Mouse (Mus musculus) lung, embryonic 14.5 days (tissue): ENCODE results near the gene Clstn2. TPM values are rescaled to one million over a fixed set of nuclear protein-coding genes. Genes with fewer than 3 reads are reported as not detected.

ENCODE experiments used
- ATAC-seq: fragments of 200-750 bp; cut with Nextera tagmentation; 2 replicates; pipeline ENCODE4 v1.8.0; 2017; ENCODE audit warnings: mild to moderate bottlenecking, moderate TSS enrichment, moderate library complexity; ENCODE audit not compliant: insufficient read depth
- DNase-seq: peaks from one replicate; pipeline ENCODE4 v3.0.0-alpha.2; 2015
- H3K27ac ChIP-seq: fragments of 300-500 bp; sonication (generic); 2 replicates; pipeline ENCODE4 v1.5.1; 2014; ENCODE audit warnings: low read depth, mild to moderate bottlenecking, moderate library complexity
- H3K27me3 ChIP-seq: fragments of 300-500 bp; sonication (generic); 2 replicates; pipeline ENCODE4 v1.6.1; 2014; ENCODE audit warnings: low read length, control low read depth; ENCODE audit not compliant: insufficient read depth
- H3K36me3 ChIP-seq: fragments of 300-500 bp; sonication (generic); 2 replicates; pipeline ENCODE4 v1.6.1; 2014; ENCODE audit warnings: control low read depth; ENCODE audit not compliant: insufficient read depth
- H3K4me1 ChIP-seq: fragments of 300-500 bp; sonication (generic); 2 replicates; pipeline ENCODE4 v1.6.1; 2014; ENCODE audit warnings: antibody characterized with exemption, control low read depth; ENCODE audit not compliant: insufficient read depth
- H3K4me2 ChIP-seq: fragments of 300-500 bp; sonication (generic); 2 replicates; pipeline ENCODE4 v1.6.1; 2014; ENCODE audit warnings: mild to moderate bottlenecking
- H3K4me3 ChIP-seq: fragments of 300-500 bp; sonication (generic); 2 replicates; pipeline ENCODE4 v1.5.1; 2014; ENCODE audit warnings: low read depth, low read length
- H3K9ac ChIP-seq: fragments of 300-500 bp; sonication (generic); 2 replicates; pipeline ENCODE4 v1.6.1; 2014
- H3K9me3 ChIP-seq: fragments of 300-500 bp; sonication (generic); 2 replicates; pipeline ENCODE4 v1.6.1; 2016; ENCODE audit warnings: low read depth, low read length, control low read depth
- CTCF ChIP-seq: IDR thresholded peaks from 2 replicates; pipeline ENCODE4 v1.5.1; 2016; ENCODE audit warnings: antibody characterized with exemption, low read depth
- WGBS: fragments of 180-500 bp; shearing (Covaris S2); extraction: QIAGEN DNeasy Blood & Tissue Kit; methylation state at CpG from one replicate; pipeline ENCODE4 v1.1.7; 2014; 5-methylcytosine and 5-hydroxymethylcytosine counted together
- polyA plus RNA-seq: library from polyadenylated mRNA; unstranded; fragments of >200 nt; fragmentation: Nextera tagmentation; extraction: Ambion mirVana; gene quantifications from 2 replicates; pipeline ENCODE4 v1.2.1, GENCODE M21; 2014

Clstn2 gene
- polyA plus RNA-seq, 1 experiment from 2014 or later: 2.0 TPM

DNA sequence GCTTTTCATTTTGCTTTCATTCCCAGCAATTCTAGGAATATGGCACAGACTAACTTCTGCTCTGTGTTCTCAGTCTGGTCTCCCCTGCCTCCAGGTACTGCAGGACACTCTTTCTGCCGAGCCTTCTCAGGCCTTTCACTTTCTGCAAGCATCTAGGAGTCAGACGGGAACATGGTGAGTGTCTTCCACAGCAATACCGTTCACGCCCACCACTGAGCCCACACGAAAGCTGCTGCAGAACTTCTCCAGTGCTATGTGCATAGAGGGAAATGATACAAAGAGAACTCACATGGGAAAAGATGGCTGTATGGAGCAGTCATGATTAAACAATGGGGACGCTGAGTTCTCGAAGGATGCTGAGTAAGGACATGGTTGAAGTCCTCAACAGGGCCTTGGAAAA, 604.9 kb downstream of the Clstn2 start:
- Histone ChIP-seq H3K36me3 (no peaks in the 10 kb centered on the region), H3K27me3 (no peaks in the 10 kb centered on the region), H3K9ac (no peak overlapping the region), H3K9me3 (no peaks in the 10 kb centered on the region), H3K4me1 (no peaks in the 10 kb centered on the region), H3K4me2 (no peak overlapping the region), H3K4me3 (no peak overlapping the region), H3K27ac (no peak overlapping the region)
- WGBS: 81% methylated on average over 7 of the region's 7 CpGs
- no peak for ATAC-seq
- DNase-seq: no peak
- TF ChIP-seq CTCF: no peak

DNA sequence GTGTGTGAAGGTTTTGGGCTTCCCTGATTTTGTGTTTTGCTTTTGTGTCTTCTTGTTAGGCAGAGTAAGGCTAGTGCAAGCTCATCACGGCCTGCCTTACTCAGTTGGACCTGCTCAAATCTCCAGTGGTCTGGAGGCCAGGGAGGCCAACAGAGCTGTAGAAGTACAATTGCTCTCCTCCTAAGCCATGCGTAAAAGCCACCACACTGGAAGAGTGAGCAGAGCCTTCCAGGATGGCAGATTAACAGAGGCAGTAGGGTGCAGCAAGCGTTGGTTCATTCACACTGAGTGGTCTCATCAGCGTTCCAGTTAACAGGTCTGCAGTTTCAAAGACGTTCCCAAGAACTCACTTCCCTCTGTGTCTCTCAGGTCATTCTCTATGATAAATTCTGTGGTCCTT, 612.1 kb downstream of the Clstn2 start:
- no peak for ATAC-seq
- WGBS: 50% methylated on average over 5 of the region's 5 CpGs

DNA sequence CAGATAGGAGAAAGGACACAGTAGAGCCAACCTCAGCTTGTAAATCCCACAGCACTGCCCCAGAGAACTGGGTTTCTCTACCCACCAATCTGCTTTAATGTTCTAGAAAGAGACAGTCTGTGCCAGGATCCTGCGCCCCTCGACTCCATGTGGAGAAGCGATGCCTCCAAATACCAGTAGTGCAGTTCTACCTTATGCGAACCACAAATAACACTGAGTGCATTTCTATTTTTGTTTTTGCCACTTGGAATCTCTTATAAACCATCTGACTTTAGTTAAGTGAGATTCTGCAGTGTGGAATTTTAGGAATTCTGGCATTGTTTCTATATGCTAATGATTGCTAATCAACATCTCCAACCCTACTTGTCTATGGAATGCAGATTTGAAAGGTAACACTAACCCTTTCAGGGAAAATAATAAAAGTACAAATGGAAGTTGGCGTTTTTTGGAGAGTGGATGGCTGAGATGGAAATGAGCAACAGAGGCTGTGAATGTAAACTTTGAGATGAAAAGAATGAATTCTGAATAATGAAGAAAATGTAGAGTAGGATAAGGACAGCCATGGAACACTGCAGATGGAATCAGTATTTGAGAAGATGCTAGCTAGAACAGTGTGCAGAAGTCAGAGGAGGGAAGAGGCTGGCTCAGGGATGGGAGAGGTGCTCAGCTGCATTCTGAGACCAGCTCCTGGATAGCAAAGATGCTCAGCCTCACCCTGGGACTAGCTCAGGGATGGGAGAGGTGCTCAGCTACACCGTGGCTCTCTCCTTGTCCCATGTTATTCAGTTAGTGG, 617.9 kb downstream of the Clstn2 start:
- H3K4me3 ChIP-seq: no peak overlapping the region
- no peak overlapping the region for H3K9ac ChIP-seq
- DNase-seq (no peak), ATAC-seq (no peak)
- H3K27ac ChIP-seq: no peak overlapping the region
- H3K4me2 ChIP-seq: no peak overlapping the region
- H3K4me1 ChIP-seq: no peaks in the 10 kb centered on the region
- H3K9me3 ChIP-seq: no peaks in the 10 kb centered on the region
- TF ChIP-seq CTCF: no peak
- 80% methylated on average over 6 of the region's 6 CpGs for WGBS
- no peaks in the 10 kb centered on the region for H3K27me3 ChIP-seq
- H3K36me3 ChIP-seq: no peaks in the 10 kb centered on the region

More for the DNA sequence above, 612.1 kb downstream of the Clstn2 start:
- no peak overlapping the region for H3K4me2 ChIP-seq
- no peak overlapping the region for H3K4me3 ChIP-seq
- no peak overlapping the region for H3K27ac ChIP-seq
- H3K36me3 ChIP-seq: no peaks in the 10 kb centered on the region
- no peak for TF ChIP-seq CTCF
- H3K4me1 ChIP-seq: no peaks in the 10 kb centered on the region
- H3K9me3 ChIP-seq: no peaks in the 10 kb centered on the region
- no peak for DNase-seq
- H3K9ac ChIP-seq: no peak overlapping the region
- no peaks in the 10 kb centered on the region for H3K27me3 ChIP-seq

DNA sequence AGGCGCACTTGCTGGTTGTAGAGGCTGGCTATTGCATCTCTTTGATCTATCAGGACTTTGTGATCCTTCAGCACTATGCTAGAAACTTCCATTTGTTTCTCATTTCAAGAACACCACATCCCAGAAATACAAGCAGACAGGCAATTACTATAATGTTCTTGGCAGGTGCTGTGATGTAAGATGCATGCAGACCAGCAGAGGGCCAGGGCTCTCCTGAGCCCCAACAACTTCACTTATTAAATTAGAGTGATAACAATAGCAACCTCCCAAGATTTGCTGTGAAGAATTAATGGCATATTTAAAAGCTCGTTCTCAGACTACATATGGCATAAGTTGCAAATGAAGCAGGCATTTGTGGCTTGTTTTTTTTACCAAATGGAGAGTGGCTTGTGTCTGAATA, 624.8 kb downstream of the Clstn2 start:
- ATAC-seq: no peak
- H3K9me3 ChIP-seq: no peaks in the 10 kb centered on the region
- TF ChIP-seq CTCF: peak; percentile 21
- H3K4me2 ChIP-seq: no peak overlapping the region
- no peak overlapping the region for H3K9ac ChIP-seq
- no peaks in the 10 kb centered on the region for H3K4me1 ChIP-seq
- H3K27me3 ChIP-seq: no peaks in the 10 kb centered on the region
- no peaks in the 10 kb centered on the region for H3K36me3 ChIP-seq
- no peak overlapping the region for H3K27ac ChIP-seq
- no peak overlapping the region for H3K4me3 ChIP-seq
- 64% methylated on average over 2 of the region's 2 CpGs for WGBS
- no peak for DNase-seq
